Mouse (Mus musculus) gastrocnemius, postnatal 25 days (tissue): ENCODE data around the gene Egln1. TPM values are rescaled to one million over a fixed set of nuclear protein-coding genes. Genes with fewer than 3 reads are reported as not detected.

Source experiments
- DNase-seq: peaks from one replicate; pipeline ENCODE4 v3.0.0; 2022
- total RNA-seq, 2 experiments: library from RNA; stranded (reverse); gene quantifications; 1 replicate in 1 of 2; 2 replicates in 1 of 2; pipeline ENCODE4 v1.2.3; 2021

The Egln1 gene
- total RNA-seq, 2 experiments from 2014 or later = 101 to 138 TPM

DNA sequence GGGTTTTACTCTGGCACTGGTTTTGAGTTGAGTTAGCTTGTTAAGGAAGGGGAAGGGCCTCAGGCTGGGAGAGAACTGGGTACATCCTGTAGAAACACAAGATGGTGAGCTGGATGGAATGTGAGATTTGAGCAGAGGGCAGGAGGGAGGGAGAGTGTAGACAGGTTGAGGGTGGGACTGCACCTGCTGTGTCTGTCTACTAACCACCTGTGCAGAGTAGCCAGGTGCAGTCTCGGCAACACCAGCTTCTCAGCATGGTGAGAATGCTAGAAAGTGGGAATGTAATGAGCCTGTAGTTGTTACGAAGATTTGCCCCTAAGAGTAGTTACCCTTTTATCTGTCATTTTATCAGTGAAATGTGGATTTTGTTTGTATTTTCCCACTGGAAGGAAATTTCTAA lies 43.6 kb downstream of the Egln1 start:
- DNase-seq = no peak

DNA sequence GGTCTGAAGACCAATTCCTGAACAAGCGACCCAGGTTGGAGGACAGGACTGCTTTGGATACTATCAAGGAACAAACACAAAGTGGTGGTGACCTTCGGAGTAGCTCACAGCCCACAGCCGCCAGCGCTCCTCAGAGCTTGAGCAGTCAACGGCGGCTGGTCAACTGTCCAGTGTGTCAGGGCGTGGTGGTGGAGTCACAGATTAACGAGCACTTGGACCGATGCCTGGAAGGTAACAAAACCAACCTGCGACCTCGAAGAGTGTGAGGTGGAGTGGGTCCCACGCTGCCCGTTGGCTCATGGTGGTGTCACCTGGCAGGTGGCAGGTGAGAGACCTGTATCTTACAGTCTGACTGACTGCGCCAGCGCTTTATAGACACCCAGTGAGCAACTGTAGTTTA lies 45.9 kb downstream of the Egln1 start:
- no peak for DNase-seq

DNA sequence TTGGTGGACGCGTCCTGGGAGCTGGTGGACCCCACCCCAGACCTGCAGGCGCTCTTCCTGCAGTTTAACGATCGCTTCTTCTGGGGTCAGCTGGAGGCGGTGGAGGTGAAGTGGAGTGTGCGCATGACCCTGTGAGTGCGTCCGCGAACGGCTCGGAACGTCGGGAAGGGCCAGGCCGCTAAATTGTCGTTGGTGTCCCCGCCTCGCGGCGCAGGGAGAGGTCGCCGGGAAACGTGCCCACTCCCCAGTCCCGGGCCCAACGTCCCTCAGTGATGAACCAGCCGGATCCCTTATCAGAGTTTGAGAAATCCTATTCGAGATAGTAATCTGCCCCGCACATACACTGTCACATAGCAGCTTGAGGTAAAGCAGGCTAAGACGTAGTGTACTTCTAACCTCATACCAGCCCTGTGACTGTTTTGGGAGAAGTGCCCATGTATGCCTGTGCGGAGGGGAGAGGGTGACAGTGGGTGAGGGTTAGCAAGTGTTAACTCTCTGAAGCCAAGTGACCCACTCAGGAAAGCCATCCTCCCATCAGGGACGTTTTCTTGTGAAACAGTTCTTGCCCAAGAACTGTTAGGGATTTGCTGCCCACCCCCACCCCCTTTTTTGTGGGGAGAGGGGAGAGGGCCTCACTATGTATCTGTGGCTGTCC lies 50.7 kb downstream of the Egln1 start:
- DNase-seq = no peak

DNA sequence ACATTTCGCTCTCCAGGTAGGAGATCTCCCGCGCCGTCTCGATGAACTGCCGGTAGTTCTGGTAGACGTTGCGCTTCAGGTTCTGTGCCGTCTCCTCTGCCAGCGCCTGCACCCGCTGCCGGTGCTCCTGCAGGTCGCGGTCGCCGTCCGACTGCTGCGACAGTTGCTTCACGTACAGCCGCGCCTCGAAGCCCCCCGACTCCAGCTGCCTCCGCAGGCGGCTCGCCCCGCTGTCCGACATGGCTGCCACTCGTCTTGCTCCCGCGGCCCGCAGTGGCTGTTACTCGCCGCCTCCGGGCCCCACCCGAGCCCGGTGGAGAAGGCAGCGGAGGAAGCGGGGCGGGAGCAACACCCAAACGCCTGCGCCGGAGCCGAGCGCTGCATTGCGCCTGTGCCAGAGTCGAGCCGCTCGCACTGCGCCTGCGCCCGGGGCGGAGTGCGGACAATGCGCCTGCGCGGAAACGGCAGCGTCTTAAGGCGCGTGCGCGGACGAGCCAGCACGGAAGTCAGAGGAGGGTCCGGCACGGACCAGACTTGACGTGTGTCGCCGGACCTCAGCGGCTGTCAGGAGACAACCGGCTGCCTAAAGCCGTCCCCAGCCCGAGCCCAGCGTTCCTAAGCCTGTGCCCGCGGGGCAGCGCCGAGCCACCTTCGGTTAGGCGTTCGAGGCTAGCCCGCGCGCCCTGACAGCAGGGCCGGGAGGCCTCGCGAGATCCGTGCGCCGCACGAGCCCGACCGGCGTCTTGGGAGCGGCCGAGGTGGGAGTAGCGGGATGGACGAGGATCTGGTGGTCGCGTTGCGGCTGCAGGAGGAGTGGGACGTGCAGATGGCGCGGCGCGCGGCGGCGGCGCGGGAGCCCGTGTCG lies 51.5 kb downstream of the Egln1 start, which contains the start of the genes Exoc8 and Sprtn:
TSS of gene Exoc8 (minus strand) at position 320 of the 865 bp plus-strand sequence.
TSS of gene Sprtn (plus strand) at position 501 of the 865 bp plus-strand sequence.
- DNase-seq = peak; percentile 96

DNA sequence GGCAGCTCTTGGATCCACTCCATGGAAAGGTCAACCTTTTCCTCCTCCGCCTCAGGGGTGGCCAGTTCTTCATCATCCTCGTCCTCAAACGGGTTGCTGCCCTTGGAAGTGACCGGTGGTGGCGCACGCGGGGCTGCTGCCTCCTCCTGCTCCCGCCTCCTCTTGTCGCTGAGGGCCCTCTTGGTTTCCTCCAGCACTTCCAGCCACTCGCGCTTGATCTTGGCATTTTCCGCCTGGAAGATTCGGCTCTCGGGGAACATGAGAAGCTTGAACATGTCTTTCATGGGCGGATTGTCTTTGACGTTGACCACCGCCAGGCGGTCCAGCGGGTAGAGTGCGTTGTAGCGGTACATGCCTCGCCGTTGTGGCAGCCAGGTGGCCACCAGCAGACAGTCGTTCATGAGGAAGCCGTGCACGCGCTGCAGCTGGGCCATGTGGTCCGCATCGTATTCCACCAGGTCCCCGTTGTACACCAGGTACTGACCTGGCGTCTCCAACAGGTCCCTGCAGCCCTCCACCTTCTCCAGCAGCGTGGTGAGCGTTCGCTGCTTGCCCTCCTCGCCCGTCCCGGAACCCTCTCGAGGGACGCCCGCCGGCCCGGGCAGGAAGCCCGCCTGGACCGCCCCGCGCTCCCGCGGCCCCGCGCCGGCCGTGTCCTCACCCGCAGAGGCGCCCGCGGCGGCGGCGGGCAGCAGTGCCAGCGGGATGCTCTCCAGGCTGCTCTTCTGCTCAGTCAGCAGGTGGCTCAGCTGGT lies 52.3 kb downstream of the Egln1 start:
- peak; percentile 76 for DNase-seq

DNA sequence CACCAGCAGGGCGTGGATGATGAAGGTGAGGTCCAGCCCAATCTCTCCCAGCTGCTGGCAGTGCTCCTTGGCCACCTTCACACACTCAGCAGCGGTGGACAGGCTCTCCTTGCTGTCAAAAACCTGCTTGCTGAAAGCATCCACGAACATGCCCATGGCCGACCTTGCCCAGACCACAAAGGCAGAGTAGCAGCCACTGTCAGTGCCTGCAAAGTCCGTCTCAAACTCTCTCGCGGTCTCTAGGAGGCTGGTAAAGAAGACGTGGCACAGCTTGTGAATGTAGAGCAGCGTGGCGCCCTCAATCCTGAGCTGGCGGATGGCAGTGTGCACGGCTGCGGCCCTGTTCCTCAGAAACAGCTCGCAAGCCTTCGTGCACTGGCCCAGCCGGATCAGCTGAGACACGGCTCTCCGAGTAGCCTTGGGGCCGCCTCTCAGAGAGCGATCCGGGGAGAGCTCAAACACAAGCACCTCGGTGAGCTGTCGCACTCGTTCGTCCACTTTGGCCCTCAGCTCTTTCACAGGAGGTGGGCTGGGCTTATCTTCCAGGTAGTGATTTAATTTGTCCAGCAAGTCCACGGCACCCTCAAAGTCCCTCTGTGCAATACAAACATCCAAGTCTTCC lies 53.0 kb downstream of the Egln1 start:
- DNase-seq = no peak

DNA sequence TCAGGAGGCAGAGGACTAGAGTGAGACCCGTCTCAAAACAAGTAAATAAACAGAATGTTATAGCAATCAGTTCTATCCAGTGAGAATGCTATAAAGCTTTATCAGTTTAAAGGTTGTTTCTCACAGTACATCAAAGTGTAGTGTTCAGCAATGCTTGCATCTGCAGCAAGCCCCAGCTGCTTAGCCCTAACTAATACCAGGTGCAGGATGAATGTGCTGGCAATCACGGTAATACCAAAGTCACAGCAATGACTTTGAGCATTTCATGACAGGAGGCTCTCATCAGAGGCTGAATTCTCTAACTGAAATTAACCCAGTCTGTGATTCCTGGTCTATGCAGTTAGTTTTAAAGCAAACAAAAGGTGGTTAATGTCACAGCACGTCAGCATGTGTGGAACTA lies 56.5 kb downstream of the Egln1 start:
- no peak for DNase-seq

DNA sequence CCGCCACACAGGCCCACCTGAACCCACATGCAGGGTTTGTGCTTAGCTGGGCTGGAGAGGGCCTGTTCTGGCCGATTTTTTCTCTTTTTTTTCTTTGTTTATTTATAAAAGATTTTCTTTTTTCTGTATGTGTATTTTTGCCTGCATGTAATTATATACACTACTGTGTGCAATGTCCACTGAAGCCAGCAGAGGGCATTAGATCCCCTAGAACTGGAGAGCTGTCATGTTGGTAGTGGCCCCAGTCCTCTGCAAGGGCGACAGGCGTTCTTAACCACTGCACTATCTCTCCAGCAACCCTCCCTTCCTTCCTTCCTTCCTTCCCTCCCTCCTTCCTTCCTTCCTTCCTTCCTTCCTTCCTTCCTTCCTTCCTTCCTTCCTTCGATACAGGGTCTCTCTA lies 60.7 kb downstream of the Egln1 start:
- no peak for DNase-seq

DNA sequence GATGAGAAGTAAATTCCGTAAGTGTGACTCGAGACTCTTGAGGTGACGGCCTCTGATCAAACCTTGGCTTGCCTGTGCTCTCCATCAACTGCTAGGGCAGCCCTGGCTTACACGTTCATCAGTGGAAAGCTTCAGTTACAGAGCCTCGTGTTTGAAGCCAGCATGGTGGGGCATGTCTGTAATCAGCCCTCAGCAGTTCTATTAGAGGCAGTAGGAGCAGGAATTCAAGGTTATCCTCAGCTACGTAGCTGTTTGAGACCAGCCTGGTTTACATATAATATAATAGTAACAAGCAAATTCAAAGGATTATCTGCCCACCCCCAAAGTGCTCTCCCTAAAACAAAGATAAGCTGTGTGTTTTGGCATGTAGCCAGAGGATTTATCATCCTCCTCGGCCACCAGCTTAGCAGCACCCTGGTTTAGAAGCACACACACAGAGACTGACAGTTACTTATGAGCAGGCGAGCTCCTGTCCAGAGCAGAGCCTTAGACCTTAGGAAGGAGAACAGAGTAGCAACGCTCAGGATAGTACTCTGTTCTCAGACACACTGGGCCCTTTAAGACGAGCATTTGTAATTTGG lies 70.1 kb downstream of the Egln1 start:
- no peak for DNase-seq

DNA sequence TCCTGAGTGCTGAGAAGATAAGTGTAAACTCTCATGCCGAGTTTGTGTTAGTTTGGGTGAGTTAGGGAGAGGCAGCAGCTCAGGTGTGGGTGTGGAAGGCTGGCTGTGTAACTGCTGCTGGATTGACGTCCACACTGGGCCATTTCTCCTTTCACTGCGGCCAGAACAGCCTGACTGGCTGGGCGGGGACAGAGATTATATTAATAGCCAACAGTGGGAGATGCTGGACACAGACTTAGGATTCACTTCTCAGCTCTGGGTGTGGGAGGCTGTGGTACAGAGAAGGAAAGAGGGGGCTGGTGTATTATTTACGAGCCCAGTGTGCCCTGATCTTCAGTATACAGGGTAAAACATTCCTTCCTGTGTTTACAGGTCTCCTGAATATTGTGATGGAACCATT lies 71.0 kb downstream of the Egln1 start:
- DNase-seq = no peak

DNA sequence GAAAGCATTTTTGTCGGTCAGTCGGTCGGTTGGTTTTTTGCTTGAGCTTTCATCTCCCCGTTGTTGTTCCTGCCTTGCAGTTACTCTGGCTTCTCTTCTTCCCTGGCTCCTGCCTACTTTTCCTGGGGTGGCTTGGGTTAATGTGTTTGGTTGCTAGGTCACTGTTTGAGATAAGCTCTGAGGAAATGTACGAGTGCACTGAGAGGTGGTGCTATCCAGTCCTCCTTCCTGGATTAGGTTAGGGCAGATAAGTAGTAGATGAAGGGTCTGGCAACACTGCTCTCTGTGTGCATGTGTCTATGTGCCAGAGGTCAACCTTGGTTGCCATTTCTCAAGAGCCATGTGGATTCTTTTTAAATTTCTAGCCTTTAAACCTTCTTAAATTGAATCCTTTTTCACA lies 76.4 kb downstream of the Egln1 start:
- DNase-seq = no peak

DNA sequence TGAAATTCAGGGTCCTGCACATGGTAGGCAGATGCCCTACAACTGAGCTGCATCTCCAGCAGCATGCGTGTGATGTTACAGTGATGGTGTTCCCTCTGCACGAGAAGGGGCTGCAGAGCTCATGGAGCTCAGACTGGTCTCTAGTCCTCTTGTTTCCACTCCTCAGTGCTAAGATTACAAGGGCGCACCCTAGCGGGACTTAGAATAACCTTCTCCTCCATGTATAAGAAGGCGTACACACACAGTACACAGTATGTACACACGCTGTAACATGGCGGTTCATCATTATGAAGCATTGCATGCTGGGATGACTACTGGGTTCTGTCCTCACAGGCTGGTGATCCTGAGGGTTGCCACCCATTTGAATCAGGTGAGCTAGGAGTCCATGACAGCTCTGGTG lies 77.0 kb downstream of the Egln1 start:
- DNase-seq = no peak

DNA sequence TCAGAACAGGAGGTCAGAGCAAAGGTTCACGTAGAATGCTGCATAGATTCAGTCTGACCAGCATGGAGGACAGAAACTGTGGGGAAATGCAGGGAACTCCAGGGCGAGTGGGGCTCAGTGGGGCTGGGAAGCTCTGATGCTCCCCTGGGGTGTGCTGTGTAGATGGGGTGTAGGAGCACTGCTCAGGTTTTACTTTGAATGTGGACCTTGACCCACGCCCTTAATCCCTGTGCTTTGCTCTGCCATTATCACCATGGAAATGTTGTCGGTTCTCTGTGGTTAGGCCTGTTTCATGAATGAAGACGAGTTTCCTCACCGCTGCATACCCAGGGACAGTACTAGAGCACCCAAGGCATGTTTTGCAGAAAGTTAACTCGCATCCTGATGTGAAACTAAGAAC lies 77.7 kb downstream of the Egln1 start:
- no peak for DNase-seq

DNA sequence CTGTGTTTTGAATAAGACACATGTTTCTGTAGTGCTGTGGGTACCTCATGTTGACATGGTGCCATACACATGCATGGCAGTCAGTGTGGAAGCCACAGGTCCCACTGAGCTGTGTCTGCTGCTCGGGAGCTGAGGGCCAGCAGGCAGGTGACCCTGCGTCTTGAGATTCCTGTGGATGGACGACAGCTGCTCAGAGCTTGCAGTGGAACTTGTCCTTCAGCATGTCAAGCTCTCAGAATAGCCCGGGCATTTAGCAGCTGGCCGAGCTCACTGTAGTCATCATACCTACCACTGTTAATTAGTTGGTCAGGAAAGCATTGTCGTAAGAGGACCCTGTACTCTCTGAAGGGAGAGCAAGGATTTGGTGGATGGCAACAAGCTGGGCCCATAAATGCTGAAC lies 79.4 kb downstream of the Egln1 start:
- DNase-seq = peak; percentile 31

DNA sequence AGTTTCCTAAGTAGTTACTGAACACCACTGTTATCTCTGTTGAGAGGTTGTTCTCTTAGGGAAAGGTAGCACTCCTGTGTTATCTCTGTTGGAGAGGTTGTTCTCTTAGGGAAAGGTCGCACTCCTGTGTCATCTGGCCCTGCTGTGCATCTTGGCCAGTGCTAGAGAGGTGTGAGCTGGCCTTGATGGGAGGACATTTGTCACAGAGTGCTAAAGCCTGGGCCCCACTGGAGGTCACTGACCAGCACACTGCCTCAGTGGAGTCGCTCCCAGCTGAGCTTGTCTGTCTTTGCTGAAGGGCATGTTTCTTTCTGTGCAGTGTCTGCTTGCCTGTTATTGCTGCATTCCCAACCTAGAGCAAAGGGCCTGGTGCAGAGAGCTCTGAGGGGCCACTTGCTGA lies 82.0 kb downstream of the Egln1 start:
- DNase-seq = no peak

DNA sequence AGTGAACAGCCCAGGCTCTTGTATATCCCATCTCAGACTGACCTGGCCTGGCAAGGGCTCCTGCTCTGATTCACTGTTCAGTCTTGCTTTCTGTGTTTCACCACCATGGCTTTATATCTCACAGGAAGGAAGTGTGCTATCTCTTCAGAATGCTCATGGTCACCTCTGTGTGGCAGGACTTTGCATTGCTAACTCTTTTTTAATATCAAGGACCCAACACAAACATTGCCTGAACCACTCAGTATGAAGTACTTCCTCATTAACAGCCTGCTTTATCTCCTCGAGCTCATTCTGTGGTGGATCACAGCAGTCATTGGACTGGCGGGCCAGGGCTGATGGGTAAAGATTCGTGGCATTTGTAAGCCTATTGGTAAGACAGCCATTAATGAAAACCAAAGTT lies 82.5 kb downstream of the Egln1 start:
- DNase-seq = no peak

DNA sequence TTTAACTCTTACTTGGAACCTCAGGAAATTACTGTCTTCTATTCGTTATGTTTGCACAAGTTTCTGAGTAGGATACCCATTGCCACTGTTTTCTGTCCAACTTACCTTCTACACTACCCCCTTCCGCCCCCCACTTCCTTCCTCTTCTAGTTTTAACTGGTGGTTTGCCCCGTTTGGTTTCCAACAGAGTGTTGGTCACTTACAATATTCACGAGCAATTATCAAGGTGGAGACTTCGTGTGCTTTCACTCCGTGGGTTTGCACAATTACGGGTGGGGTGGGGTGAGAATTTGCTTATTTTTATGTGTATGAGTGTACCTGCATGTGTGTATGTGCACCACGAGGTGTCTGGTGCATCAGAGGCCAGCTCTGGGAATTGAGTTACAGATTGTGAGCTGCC lies 85.4 kb downstream of the Egln1 start:
- no peak for DNase-seq

DNA sequence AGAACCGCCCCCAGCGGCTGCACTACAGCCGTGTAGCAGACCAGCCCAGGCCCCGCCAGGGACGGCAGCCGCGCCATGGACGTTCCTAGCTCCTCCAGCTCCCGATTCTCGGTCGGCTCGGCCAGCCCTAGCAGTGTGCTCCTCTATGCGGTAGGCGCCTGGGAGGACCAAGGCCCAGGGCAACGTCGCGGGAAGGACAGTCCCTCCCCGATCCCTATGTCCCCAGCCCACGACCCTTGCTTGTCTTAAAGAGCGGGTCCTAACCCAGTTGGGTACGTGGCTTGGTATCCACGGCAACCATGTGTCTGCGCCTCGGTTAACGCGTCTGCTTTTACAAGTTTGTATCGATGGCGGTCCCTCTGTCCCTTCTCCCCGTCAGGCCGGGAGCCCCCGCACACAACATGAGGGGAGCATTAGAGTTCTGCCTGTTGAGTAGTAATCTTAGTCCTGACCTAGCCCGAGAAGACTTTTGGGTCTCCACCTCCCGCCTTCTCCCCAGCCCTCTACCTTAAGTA lies 85.9 kb downstream of the Egln1 start:
- no peak for DNase-seq

DNA sequence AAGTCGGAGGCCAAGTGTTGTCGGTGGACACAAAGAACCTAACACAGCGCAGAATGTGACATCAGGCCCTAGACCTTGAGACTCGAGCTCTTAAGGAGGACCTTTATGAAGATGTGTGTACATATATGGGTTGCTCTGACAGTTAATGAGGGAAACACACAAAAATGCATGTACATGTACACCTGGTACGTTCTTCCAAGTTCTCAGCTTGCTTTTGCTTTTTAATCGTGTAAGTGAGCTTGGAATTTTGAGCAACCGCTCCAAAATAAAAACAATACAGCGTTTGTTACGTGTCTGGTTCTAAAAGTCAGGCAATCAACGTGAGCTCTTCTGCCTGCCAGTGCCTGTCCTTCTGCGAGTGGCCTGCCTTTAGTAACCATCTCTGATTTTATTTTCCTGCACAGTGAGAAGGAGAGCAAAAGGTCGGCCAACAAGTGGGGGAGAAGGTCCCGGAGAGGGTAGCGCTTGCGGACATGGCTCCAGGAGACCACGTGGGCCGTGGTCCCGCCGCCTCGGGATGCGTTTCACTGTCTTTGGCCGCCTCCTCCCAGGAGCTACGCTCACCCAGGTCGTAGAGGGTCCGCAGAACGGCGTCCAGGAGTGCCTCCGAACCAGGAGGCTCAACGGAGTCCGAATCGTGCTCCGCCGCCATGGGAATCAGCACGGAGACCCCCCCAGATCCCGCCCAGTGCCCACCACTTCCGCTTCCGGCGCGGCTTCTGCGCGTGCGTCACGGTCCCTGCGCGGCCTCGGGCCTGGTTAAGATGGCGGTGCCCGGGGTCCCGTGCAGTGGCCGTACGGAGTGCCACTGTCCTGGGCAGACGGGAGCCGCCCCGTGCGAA lies 86.6 kb downstream of the Egln1 start, which contains the start of the genes Gnpat and 2810004N23Rik:
TSS of gene Gnpat (plus strand) at position 713 of the 842 bp plus-strand sequence.
TSS of gene 2810004N23Rik (minus strand) at position 800 of the 842 bp plus-strand sequence.
- DNase-seq = peak; percentile 90

DNA sequence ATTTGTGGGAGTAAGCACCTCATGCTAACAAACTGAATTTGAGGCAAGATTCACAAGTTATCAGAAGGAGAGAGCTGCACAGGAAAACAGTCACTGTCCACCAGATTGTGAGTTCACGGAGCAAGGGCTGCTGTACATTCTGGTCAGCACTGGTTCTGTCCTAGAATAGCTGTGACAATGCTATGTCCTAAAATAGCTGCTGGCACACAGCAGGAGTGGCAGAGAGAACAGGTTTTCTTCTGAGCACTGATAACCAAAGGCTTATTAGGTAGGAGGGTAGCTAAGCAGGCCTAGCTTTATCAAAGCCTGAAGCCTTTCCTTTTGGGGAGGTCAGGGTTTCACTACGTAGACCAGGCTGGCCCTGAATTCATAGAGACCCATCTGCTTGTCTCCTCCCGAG lies 88.9 kb downstream of the Egln1 start:
- DNase-seq = no peak

DNA sequence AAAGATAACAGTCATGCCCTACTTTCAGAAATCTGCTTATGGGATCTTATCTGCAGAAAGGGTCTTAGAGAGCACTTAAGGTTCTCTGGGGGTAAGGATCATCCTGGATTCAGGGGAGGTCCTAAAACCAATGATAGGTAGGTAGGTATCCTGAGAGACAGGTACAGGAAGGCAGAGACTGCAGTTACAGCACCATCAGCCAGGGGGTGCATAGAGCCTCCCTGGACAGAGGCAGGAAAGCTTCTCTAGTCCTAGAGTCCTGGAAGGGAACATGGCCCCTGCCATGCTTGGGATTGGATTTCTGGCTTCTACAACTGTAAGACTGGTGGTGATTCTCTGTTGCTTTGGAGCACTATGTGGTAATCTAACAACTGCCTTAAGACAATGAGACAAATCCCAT lies 89.7 kb downstream of the Egln1 start:
- DNase-seq = no peak
